In the genomic region with DNA sequence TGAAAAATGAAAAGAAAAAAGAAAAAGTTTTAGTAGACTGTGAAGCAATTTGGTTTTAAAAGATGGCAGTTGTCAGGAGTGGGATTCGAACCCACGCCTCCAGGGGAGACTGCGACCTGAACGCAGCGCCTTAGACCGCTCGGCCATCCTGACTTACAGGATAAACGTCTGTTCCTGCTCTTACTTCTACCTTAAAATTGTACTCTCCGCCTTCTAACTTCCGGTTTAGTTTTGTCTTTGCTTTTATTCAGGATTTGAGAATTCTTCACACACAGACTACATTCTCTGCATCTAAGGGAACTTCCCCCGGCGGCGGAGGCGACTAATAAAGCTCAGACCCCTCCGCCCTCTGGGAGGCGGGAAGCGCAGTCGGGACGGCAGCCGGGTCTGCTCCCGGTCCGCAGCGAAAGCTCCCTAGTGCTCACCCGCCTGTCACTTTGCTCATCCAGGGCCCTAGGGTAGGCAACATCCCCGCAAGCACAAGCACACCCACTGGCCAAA, we compare ENCODE assay signal across 8 mouse cellular contexts. TPM values are rescaled to one million over a fixed set of nuclear protein-coding genes. Genes with fewer than 3 reads are reported as not detected.
DNase-seq lines count a peak whose midpoint lies in the region; ATAC-seq and TF ChIP-seq lines count a peak whose summit lies in the region.

No protein-coding gene starts in this region.

- H3K4me3 ChIP-seq in embryonic facial prominence, embryonic 15.5 days (replicated peaks), result peak overlapping the region; percentile 62
- H3K4me3 ChIP-seq in liver, embryonic 11.5 days (ENCODE audit: low read depth, low read length), result peak overlapping the region; percentile 78
- peak overlapping the region; percentile 44 for H3K4me3 ChIP-seq in myocyte

- H3K4me1 ChIP-seq in embryonic facial prominence, embryonic 15.5 days, result peaks cover 5% of the 10 kb centered on the region; the same call in 1 of the 2 replicates
- peaks cover 14% of the 10 kb centered on the region for H3K4me1 ChIP-seq in liver, embryonic 11.5 days (replicated peaks; ENCODE audit: control insufficient read depth, insufficient read depth, low read length)

- no peaks in the 10 kb centered on the region for H3K79me2 ChIP-seq in myocyte (ENCODE audit: control insufficient read depth, insufficient read depth)

- peak; percentile 41 for TF ChIP-seq POLR2A in myocyte (IDR thresholded peaks at IDR 0.05; ENCODE audit: insufficient read length, low read depth)

- no peak overlapping the region for H3ac ChIP-seq in myocyte (ENCODE audit: control insufficient read depth, insufficient read length)

- peak overlapping the region; percentile 33 for H3K9ac ChIP-seq in embryonic facial prominence, embryonic 15.5 days
- H3K9ac ChIP-seq in liver, embryonic 11.5 days (ENCODE audit: low read depth, low read length), result peak overlapping the region; percentile 76

- peak; percentile 87 for ATAC-seq in embryonic facial prominence, embryonic 15.5 days (ENCODE audit: insufficient number of reproducible peaks, low FRiP score, low TSS enrichment, low read depth)
- peak; percentile 79 for ATAC-seq in liver, embryonic 11.5 days (replicated peaks; ENCODE audit: low FRiP score)

- H3K27me3 ChIP-seq in embryonic facial prominence, embryonic 15.5 days, result no peaks in the 10 kb centered on the region
- no peaks in the 10 kb centered on the region for H3K27me3 ChIP-seq in liver, embryonic 11.5 days (replicated peaks; ENCODE audit: control insufficient read depth, insufficient read depth, low read length)
- no peaks in the 10 kb centered on the region for H3K27me3 ChIP-seq in myocyte (ENCODE audit: control insufficient read depth, insufficient read depth, insufficient read length)
- no peaks in the 10 kb centered on the region for H3K27me3 ChIP-seq in splenic B cell, adult 2 months (ENCODE audit: control insufficient read depth, insufficient read depth, low read length, poor library complexity, severe bottlenecking)

- peak overlapping the region; percentile 44 for H3K4me2 ChIP-seq in embryonic facial prominence, embryonic 15.5 days (replicated peaks)
- peak overlapping the region; percentile 81 for H3K4me2 ChIP-seq in liver, embryonic 11.5 days
- H3K4me2 ChIP-seq in myocyte (ENCODE audit: low read depth), result peak overlapping the region; percentile 86

- no peaks in the 10 kb centered on the region for H3K9me3 ChIP-seq in embryonic facial prominence, embryonic 15.5 days (replicated peaks)
- no peaks in the 10 kb centered on the region for H3K9me3 ChIP-seq in liver, embryonic 11.5 days (ENCODE audit: control insufficient read depth, low read length)

- peak; percentile 86 for DNase-seq in 416B (ENCODE audit: low read depth)
- peak; percentile 72 for DNase-seq in adrenal gland, postnatal 25 days
- peak; percentile 93 for DNase-seq in heart, adult 8-10 months (ENCODE audit: low spot score)
- DNase-seq in kidney, adult 8-10 months, result peak; percentile 84 to 87
- peak; percentile 84 for DNase-seq in liver, embryonic 11.5 days (ENCODE audit: low spot score)
- DNase-seq in splenic B cell, adult 2 months (ENCODE audit: low read depth, low spot score), result peak; percentile 90

- WGBS in embryonic facial prominence, embryonic 15.5 days, result under 1% methylated on average over 25 of the region's 25 CpGs
- WGBS in liver, embryonic 11.5 days, result under 1% methylated on average over 25 of the region's 25 CpGs

- peak overlapping the region; percentile 94 for H3K27ac ChIP-seq in embryonic facial prominence, embryonic 15.5 days (replicated peaks)
- peak overlapping the region; percentile 78 for H3K27ac ChIP-seq in liver, embryonic 11.5 days (ENCODE audit: low read depth, low read length)

- no peaks in the 10 kb centered on the region for H3K36me3 ChIP-seq in embryonic facial prominence, embryonic 15.5 days
- no peaks in the 10 kb centered on the region for H3K36me3 ChIP-seq in liver, embryonic 11.5 days (ENCODE audit: control insufficient read depth, insufficient read depth, low read length)
- no peaks in the 10 kb centered on the region for H3K36me3 ChIP-seq in myocyte (ENCODE audit: control insufficient read depth, insufficient read depth)
- H3K36me3 ChIP-seq in splenic B cell, adult 2 months (ENCODE audit: control insufficient read depth, insufficient read depth, low read length, poor library complexity, severe bottlenecking), result no peaks in the 10 kb centered on the region

TF ChIP-seq in myocyte, 11 proteins besides CTCF, POLR2A, EP300 and RAD21:
- TF ChIP-seq TCF12 (IDR thresholded peaks at IDR 0.05; ENCODE audit: insufficient read depth, poor library complexity, severe bottlenecking), result no peak
- no peak for TF ChIP-seq MAX (IDR thresholded peaks at IDR 0.05; ENCODE audit: low read depth)
- no peak for TF ChIP-seq MYOG (IDR thresholded peaks at IDR 0.05; ENCODE audit: control insufficient read depth in 1 of 3, insufficient read depth in 1 of 3, insufficient read length in 2 of 3, low read depth in 2 of 3)
- no peak for TF ChIP-seq MYOD1 (IDR thresholded peaks at IDR 0.05; ENCODE audit: control insufficient read depth in 1 of 3, insufficient read length in 2 of 3, low read depth in 2 of 3)

RNA-seq across cellular contexts. Expression of a gene that starts 12.3 kb away (rescaled TPM):
- not detected in 2 replicates for total RNA-seq in adrenal gland, postnatal 25 days (2021)
- 0.04 TPM in 1 of 2 replicates, not detected in the other for polyA plus RNA-seq in embryonic facial prominence, embryonic 15.5 days (2015; fragmentation: Nextera tagmentation; extraction: Ambion mirVana)
- not detected for total RNA-seq in heart, adult 8-10 months (2022)
- 1.8 and 2.2 TPM in 2 replicates for polyA plus RNA-seq in liver, embryonic 11.5 days (2014; fragmentation: Nextera tagmentation; extraction: Ambion mirVana)
- 0.02 TPM for polyA plus RNA-seq in myocyte (2012; fragmentation: generic; extraction: Trizol)

RNA-seq across cellular contexts. Expression of a gene that starts 29.7 kb away (rescaled TPM):
- 6.4 and 6.9 TPM in 2 replicates for total RNA-seq in adrenal gland, postnatal 25 days (2021)
- 12.2 and 12.7 TPM in 2 replicates for polyA plus RNA-seq in embryonic facial prominence, embryonic 15.5 days (2015; fragmentation: Nextera tagmentation; extraction: Ambion mirVana)
- total RNA-seq in heart, adult 8-10 months (2022), result 1 to 10 TPM; 4.1 to 4.8 (median 4.7) TPM
- 13.1 and 13.4 TPM in 2 replicates for polyA plus RNA-seq in liver, embryonic 11.5 days (2014; fragmentation: Nextera tagmentation; extraction: Ambion mirVana)
- polyA plus RNA-seq in myocyte (2012; fragmentation: generic; extraction: Trizol), result 7.4 TPM

RNA-seq across cellular contexts. Expression of a gene that starts 35.2 kb away (rescaled TPM):
- not detected in 2 replicates for total RNA-seq in adrenal gland, postnatal 25 days (2021)
- polyA plus RNA-seq in embryonic facial prominence, embryonic 15.5 days (2015; fragmentation: Nextera tagmentation; extraction: Ambion mirVana), result 0.55 and 0.65 TPM in 2 replicates
- total RNA-seq in heart, adult 8-10 months (2022), result not detected
- 0.08 and 0.32 TPM in 2 replicates for polyA plus RNA-seq in liver, embryonic 11.5 days (2014; fragmentation: Nextera tagmentation; extraction: Ambion mirVana)
- 0.20 TPM for polyA plus RNA-seq in myocyte (2012; fragmentation: generic; extraction: Trizol)

Comparison
In these comparisons a context has a peak if more than half of its experiments do, and no peak if none do; other contexts are left out.
1. Peak in every context shown above with its lines: DNase-seq, ATAC-seq, H3K4me3 ChIP-seq and H3K27ac ChIP-seq.